Mouse (Mus musculus): Measurements from ENCODE around the gene Nphs1. TPM values are rescaled to one million over a fixed set of nuclear protein-coding genes. Genes with fewer than 3 reads are reported as not detected.

Gene Nphs1
- total and polyA plus RNA-seq, 3 experiments = 1.0 to 2.4 TPM; not detected in 1

GRCm38 (mm10) chr7:30417856-30418255 is 40.3 kb upstream of the Nphs1 start:
- Histone ChIP-seq H3K27me3 (replicated peaks) (no peaks in the 10 kb centered on the region), H3K27ac (ENCODE audit: insufficient read depth, low read depth) (no peak overlapping the region), H3K9me3 (replicated peaks; ENCODE audit: low read length) (peaks cover 10% of the 10 kb centered on the region), H3K4me1 (ENCODE audit: control insufficient read depth in 1 of 2, insufficient read depth in 2 of 2) (peaks cover 16 to 61% of the 10 kb centered on the region in 2 experiments), H3K79me2 (replicated peaks; ENCODE audit: control insufficient read depth, extremely low read depth, insufficient read depth, poor library complexity, severe bottlenecking) (peaks cover 11% of the 10 kb centered on the region), H3K4me3 (replicated peaks in 1 of 3; ENCODE audit: low read depth in 2 of 3, low read length in 2 of 3, poor library complexity in 1 of 3) (no peak overlapping the region), H3K9ac (ENCODE audit: insufficient read depth, low read depth) (no peak overlapping the region), H3K4me2 (ENCODE audit: insufficient read depth, low read depth, poor library complexity, severe bottlenecking) (no peak overlapping the region), H3K36me3 (replicated peaks in 1 of 2; ENCODE audit: control insufficient read depth in 1 of 2, insufficient read depth in 1 of 2, low read length in 1 of 2) (peaks cover 0 to 8% of the 10 kb centered on the region in 2 experiments)
- in situ Hi-C loops (cut with MboI; ENCODE audit: low pct_ligation_motif_present, low pct_unique_long_range_greater_than_20kb, low sequenced_read_pairs) = no loop called here
- dilution Hi-C loops (cut with MboI; ENCODE audit: extremely low pct_ligation_motif_present, extremely low pct_unique_long_range_greater_than_20kb, low sequenced_read_pairs) = no loop called here
- no peak for TF ChIP-seq KAT2A (IDR thresholded peaks at IDR 0.05; ENCODE audit: insufficient replicate concordance, low read length)
- no peak for TF ChIP-seq RCOR1 (conservative IDR thresholded peaks at IDR 0.05; ENCODE audit: low read depth, low read length)
- TF ChIP-seq EP300 (IDR thresholded peaks at IDR 0.05; ENCODE audit: low read length) = no peak
- TF ChIP-seq ETS1 (conservative IDR thresholded peaks at IDR 0.05; ENCODE audit: low read depth, low read length) = peak; percentile 55
- no peak for TF ChIP-seq JUN (IDR thresholded peaks at IDR 0.05; ENCODE audit: insufficient read depth, low read depth, low read length)
- no peak for TF ChIP-seq USF2 (conservative IDR thresholded peaks at IDR 0.05; ENCODE audit: low read depth, low read length)
- no peak for DNase-seq (ENCODE audit: extremely low read depth)

DNA sequence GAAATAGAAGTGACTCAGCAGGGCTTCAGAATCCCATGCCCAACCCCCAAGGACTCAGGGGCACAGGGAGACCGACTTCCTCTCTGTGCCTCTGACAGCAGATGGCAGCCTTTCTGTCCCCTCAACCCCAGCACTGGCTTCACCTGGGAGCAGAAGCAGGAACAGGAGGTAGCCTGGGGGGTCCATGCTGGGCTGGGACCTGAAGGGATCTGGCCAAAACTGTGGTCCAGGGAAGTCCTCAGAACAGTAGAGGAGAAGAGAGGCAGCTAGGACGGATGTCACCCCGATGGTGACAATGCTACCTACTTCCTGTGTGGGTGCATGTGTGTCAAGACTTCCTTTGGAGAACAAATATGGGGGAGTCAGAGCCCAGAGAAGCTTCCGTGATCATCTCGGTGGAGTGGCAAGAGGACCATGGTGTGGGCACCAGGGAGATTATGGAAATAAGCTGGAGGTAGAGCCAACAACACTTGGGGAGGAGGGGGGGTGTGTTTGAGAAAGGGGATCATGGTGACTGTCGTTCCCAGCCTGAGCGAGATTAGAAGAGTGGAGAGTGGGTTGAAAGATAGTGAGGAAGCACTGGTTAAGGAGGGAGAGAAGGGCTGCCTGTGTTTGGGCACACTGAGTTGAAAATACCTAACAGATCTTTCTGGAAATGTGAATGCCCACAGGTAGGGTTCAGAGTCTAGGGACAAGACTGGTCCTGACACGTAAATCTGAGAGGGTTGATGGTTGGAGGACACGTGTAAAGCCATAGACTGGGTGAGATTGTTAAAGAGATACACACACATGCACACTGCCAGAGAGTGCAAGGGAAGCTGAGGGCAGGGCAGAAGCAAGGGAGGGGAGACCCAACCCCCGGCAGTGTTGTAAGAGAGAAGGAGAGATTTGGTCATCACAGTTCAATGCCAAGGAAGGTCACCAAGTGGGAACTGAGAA is 38.3 kb upstream of the Nphs1 start, which contains the start of gene Hcst:
TSS of gene Hcst (minus strand) at position 294 of the 939 bp plus-strand sequence.
- H3K36me3 ChIP-seq (replicated peaks in 1 of 2; ENCODE audit: control insufficient read depth in 1 of 2, insufficient read depth in 1 of 2, low read length in 1 of 2) = peaks cover 13 to 28% of the 10 kb centered on the region in 2 experiments
- dilution Hi-C loops (cut with MboI; ENCODE audit: extremely low pct_ligation_motif_present, extremely low pct_unique_long_range_greater_than_20kb, low sequenced_read_pairs) (no loop called here), in situ Hi-C loops (cut with MboI; ENCODE audit: low pct_ligation_motif_present, low pct_unique_long_range_greater_than_20kb, low sequenced_read_pairs) (no loop called here)
- H3K27me3 ChIP-seq (replicated peaks) = no peaks in the 10 kb centered on the region
- H3K9me3 ChIP-seq (replicated peaks; ENCODE audit: low read length) = peaks cover 10% of the 10 kb centered on the region
- TF ChIP-seq MAFK (IDR thresholded peaks at IDR 0.05; ENCODE audit: insufficient replicate concordance, low read length) = 0 out of 2 replicates have a peak, but pooled peaks have one; percentile 42
- TF ChIP-seq HCFC1 (IDR thresholded peaks at IDR 0.05; ENCODE audit: low read depth, low read length) = peak; percentile 35
- peak in 1 of 2 experiments; percentile 55; a peak in 2 of 4 replicates for TF ChIP-seq CTCF (conservative IDR thresholded peaks at IDR 0.05 in 1 of 2, IDR thresholded peaks at IDR 0.05 in 1 of 2; ENCODE audit: low read depth in 2 of 2, low read length in 2 of 2)
- no peak for TF ChIP-seq USF1 (IDR thresholded peaks at IDR 0.05; ENCODE audit: low read depth, low read length)
- TF ChIP-seq CHD2 (IDR thresholded peaks at IDR 0.05; ENCODE audit: low read length) = peak; percentile 66
- peak; percentile 65 for TF ChIP-seq POLR2A (IDR thresholded peaks at IDR 0.05; ENCODE audit: low read depth, low read length)
- peak; percentile 78 for TF ChIP-seq BHLHE40 (IDR thresholded peaks at IDR 0.05; ENCODE audit: low read depth, low read length)
- no peak for TF ChIP-seq ZC3H11A (IDR thresholded peaks at IDR 0.05; ENCODE audit: low read depth, low read length)
- no peak for TF ChIP-seq MEF2A (IDR thresholded peaks at IDR 0.05; ENCODE audit: borderline replicate concordance, low read depth, low read length)
- peak; percentile 19; the same call in 1 of the 2 replicates for TF ChIP-seq IRF4 (IDR thresholded peaks at IDR 0.05; ENCODE audit: low read depth, low read length)
- TF ChIP-seq ETS1 (conservative IDR thresholded peaks at IDR 0.05; ENCODE audit: low read depth, low read length) = peak; percentile 61
- 0 out of 2 replicates have a peak, but pooled peaks have one; percentile 43 for TF ChIP-seq KAT2A (IDR thresholded peaks at IDR 0.05; ENCODE audit: insufficient replicate concordance, low read length)
- 0 out of 2 replicates have a peak, but pooled peaks have one; percentile 18 for TF ChIP-seq NRF1 (IDR thresholded peaks at IDR 0.05; ENCODE audit: low read depth, low read length)
- 0 out of 2 replicates have a peak, but pooled peaks have one; percentile 19 for TF ChIP-seq EP300 (IDR thresholded peaks at IDR 0.05; ENCODE audit: low read length)
- no peak for TF ChIP-seq JUN (IDR thresholded peaks at IDR 0.05; ENCODE audit: insufficient read depth, low read depth, low read length)
- peak; percentile 53; the same call in 1 of the 2 replicates for TF ChIP-seq TBP (conservative IDR thresholded peaks at IDR 0.05; ENCODE audit: low read depth, low read length)
- TF ChIP-seq TCF12 (IDR thresholded peaks at IDR 0.05; ENCODE audit: low read depth, low read length) = peak; percentile 54
- TF ChIP-seq ZNF384 (IDR thresholded peaks at IDR 0.05; ENCODE audit: low read depth, low read length) = no peak
- TF ChIP-seq RAD21 (IDR thresholded peaks at IDR 0.05; ENCODE audit: low read depth, low read length) = peak; percentile 9
- TF ChIP-seq SIN3A (IDR thresholded peaks at IDR 0.05; ENCODE audit: low read length) = peak; percentile 65
- TF ChIP-seq MXI1 (IDR thresholded peaks at IDR 0.05; ENCODE audit: low read depth, low read length) = peak; percentile 48; the same call in 1 of the 2 replicates
- peak; percentile 61 for TF ChIP-seq MAX (IDR thresholded peaks at IDR 0.05; ENCODE audit: low read length)
- no peak; the same call in 1 of the 2 replicates for TF ChIP-seq MYC (IDR thresholded peaks at IDR 0.05; ENCODE audit: low read depth, low read length)
- TF ChIP-seq SMC3 (IDR thresholded peaks at IDR 0.05; ENCODE audit: low read depth, low read length) = no peak
- peak; percentile 48; the same call in 1 of the 2 replicates for TF ChIP-seq ZMIZ1 (IDR thresholded peaks at IDR 0.05; ENCODE audit: low read depth, low read length)
- TF ChIP-seq USF2 (conservative IDR thresholded peaks at IDR 0.05; ENCODE audit: low read depth, low read length) = no peak
- H3K4me1 ChIP-seq (ENCODE audit: control insufficient read depth in 1 of 2, insufficient read depth in 2 of 2) = peaks cover 9 to 61% of the 10 kb centered on the region in 2 experiments
- H3K79me2 ChIP-seq (replicated peaks; ENCODE audit: control insufficient read depth, extremely low read depth, insufficient read depth, poor library complexity, severe bottlenecking) = peaks cover 22% of the 10 kb centered on the region
- peak within 1 kb of the TSS; percentile 88 for H3K27ac ChIP-seq (ENCODE audit: insufficient read depth, low read depth)
- peak within 1 kb of the TSS; percentile 60 for H3K4me2 ChIP-seq (ENCODE audit: insufficient read depth, low read depth, poor library complexity, severe bottlenecking)
- peak within 1 kb of the TSS; percentile 40 to 93 (median 58) for H3K4me3 ChIP-seq (replicated peaks in 1 of 3; ENCODE audit: low read depth in 2 of 3, low read length in 2 of 3, poor library complexity in 1 of 3)
- peak; percentile 89 for DNase-seq (ENCODE audit: extremely low read depth)
- peak within 1 kb of the TSS; percentile 17; the same call in 1 of the 2 replicates for H3K9ac ChIP-seq (ENCODE audit: insufficient read depth, low read depth)

Data from CH12.LX (cell line).